Mouse (Mus musculus): ENCODE measurements around the gene Rnf166. TPM values are rescaled to one million over a fixed set of nuclear protein-coding genes. Genes with fewer than 3 reads are reported as not detected.

Rnf166 gene
- polyA plus RNA-seq, 1 experiment from 2014 or later, result 30.4 TPM

DNA sequence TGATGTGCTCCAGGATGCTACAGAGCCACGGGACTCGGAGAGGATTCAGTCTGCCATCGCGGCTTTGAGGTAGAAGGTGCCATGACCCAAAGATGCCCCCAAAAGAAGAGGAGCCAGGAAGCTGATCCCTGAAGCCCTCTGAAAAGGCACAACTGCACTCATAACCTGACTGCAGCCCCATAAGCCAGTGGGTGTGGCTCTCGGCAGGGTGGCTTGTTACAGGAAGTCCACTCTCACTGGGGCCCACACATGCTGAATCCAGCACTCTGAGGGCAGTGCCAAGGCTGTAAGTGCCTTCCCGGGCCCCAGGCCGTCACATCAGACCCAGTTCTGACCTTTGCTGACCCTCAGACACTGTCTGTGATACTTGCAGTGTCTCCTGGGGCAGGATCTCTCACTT is 36.5 kb upstream of the Rnf166 start:
- 0 out of 2 replicates have a peak, but pooled peaks have one; percentile 19 for ATAC-seq
- Histone ChIP-seq H3K4me2 (ENCODE audit: low read depth, low read length) (no peak overlapping the region), H3K27me3 (replicated peaks; ENCODE audit: control insufficient read depth, insufficient read depth, low read length) (no peaks in the 10 kb centered on the region), H3K9me3 (ENCODE audit: control insufficient read depth, low read length) (no peaks in the 10 kb centered on the region), H3K9ac (ENCODE audit: low read depth, low read length) (peak overlapping the region; percentile 47; the same call in 1 of the 2 replicates), H3K36me3 (ENCODE audit: control insufficient read depth, insufficient read depth, low read length) (no peaks in the 10 kb centered on the region), H3K27ac (ENCODE audit: low read length) (peak overlapping the region; percentile 34), H3K4me1 (ENCODE audit: control insufficient read depth, insufficient read depth, low read length) (peaks cover 29% of the 10 kb centered on the region), H3K4me3 (ENCODE audit: low read length) (no peak overlapping the region)
- WGBS, result 62% methylated on average over 7 of the region's 7 CpGs

DNA sequence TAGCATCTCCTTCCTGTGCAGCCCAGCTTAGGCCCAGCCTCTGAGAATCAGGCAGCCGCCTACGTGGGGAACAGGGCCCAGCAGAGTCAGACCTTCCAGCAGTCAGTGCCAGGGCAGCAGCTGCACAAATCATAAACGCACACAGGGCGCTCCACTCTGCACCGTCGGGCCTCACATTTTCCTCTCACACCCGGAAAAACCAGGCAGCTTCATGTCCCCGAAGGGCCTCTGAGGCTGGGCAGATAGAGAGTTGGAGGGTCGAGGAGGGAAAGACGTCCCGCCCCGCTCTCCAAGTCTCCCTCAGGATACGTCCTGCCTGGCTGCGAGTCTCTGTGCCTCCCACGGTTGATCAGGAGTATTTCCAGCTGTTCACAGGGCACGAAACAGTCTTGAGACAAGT is 35.7 kb upstream of the Rnf166 start:
- no peaks in the 10 kb centered on the region for H3K27me3 ChIP-seq (replicated peaks; ENCODE audit: control insufficient read depth, insufficient read depth, low read length)
- no peaks in the 10 kb centered on the region for H3K9me3 ChIP-seq (ENCODE audit: control insufficient read depth, low read length)
- H3K4me2 ChIP-seq (ENCODE audit: low read depth, low read length), result no peak overlapping the region
- ATAC-seq, result peak; percentile 54
- H3K36me3 ChIP-seq (ENCODE audit: control insufficient read depth, insufficient read depth, low read length), result no peaks in the 10 kb centered on the region
- H3K27ac ChIP-seq (ENCODE audit: low read length), result peak overlapping the region; percentile 34
- no peak overlapping the region for H3K4me3 ChIP-seq (ENCODE audit: low read length)
- peaks cover 24% of the 10 kb centered on the region for H3K4me1 ChIP-seq (ENCODE audit: control insufficient read depth, insufficient read depth, low read length)
- no peak overlapping the region for H3K9ac ChIP-seq (ENCODE audit: low read depth, low read length)
- WGBS, result 45% methylated on average over 16 of the region's 16 CpGs

DNA sequence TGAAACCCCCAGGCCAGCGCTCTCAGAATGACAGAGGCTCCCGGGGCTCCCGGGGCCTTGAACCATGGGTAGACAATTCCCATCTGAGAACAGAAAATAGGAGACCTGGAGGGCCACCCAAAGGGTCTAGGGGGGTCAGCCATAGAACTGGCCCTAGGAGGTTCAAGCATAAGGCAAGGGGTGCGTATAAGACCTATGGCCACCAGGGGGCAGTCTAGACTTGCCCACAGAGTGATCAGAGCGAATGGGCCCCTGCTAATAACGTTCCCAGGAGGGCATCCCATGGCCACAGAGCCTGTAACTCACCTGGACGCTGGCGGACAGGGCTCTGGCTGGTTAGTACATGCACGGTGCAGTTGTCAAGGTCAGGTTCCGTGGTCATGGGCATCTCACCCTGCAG is 25.0 kb upstream of the Rnf166 start:
- ATAC-seq, result peak; percentile 55
- no peak overlapping the region for H3K4me3 ChIP-seq (ENCODE audit: low read length)
- 32% methylated on average over 10 of the region's 10 CpGs for WGBS
- H3K9ac ChIP-seq (ENCODE audit: low read depth, low read length), result no peak overlapping the region
- no peaks in the 10 kb centered on the region for H3K27me3 ChIP-seq (replicated peaks; ENCODE audit: control insufficient read depth, insufficient read depth, low read length)
- no peak overlapping the region for H3K4me2 ChIP-seq (ENCODE audit: low read depth, low read length)
- H3K36me3 ChIP-seq (ENCODE audit: control insufficient read depth, insufficient read depth, low read length), result peaks cover 19% of the 10 kb centered on the region; the same call in 1 of the 2 replicates
- no peaks in the 10 kb centered on the region for H3K9me3 ChIP-seq (ENCODE audit: control insufficient read depth, low read length)
- no peak overlapping the region for H3K27ac ChIP-seq (ENCODE audit: low read length)
- H3K4me1 ChIP-seq (ENCODE audit: control insufficient read depth, insufficient read depth, low read length), result no peaks in the 10 kb centered on the region

DNA sequence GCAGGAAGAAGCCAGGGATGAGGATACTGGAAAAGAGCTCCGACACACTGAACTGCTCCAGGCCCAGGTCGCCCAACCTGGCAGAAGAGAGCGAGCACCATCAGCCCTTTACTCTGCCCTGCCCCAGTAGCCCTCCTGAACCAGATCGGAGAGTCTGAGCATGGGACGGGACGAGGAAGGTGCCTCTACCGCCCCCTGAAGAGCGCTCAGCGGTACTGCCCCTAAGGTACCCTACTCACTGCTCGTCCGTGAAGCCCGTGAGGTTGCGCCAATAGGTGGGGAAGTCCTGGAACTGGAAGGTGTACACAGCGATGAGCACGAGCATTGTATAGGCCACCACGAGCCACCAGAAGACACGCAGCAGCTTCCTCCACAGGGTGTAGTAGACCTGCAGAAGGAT is 22.0 kb upstream of the Rnf166 start:
- 64% methylated on average over 17 of the region's 17 CpGs for WGBS
- H3K27me3 ChIP-seq (replicated peaks; ENCODE audit: control insufficient read depth, insufficient read depth, low read length), result no peaks in the 10 kb centered on the region
- no peaks in the 10 kb centered on the region for H3K4me1 ChIP-seq (ENCODE audit: control insufficient read depth, insufficient read depth, low read length)
- ATAC-seq, result no peak
- H3K9me3 ChIP-seq (ENCODE audit: control insufficient read depth, low read length), result no peaks in the 10 kb centered on the region
- no peak overlapping the region for H3K9ac ChIP-seq (ENCODE audit: low read depth, low read length)
- H3K4me2 ChIP-seq (ENCODE audit: low read depth, low read length), result no peak overlapping the region
- H3K36me3 ChIP-seq (ENCODE audit: control insufficient read depth, insufficient read depth, low read length), result peaks cover 37% of the 10 kb centered on the region
- H3K27ac ChIP-seq (ENCODE audit: low read length), result no peak overlapping the region
- no peak overlapping the region for H3K4me3 ChIP-seq (ENCODE audit: low read length)

DNA sequence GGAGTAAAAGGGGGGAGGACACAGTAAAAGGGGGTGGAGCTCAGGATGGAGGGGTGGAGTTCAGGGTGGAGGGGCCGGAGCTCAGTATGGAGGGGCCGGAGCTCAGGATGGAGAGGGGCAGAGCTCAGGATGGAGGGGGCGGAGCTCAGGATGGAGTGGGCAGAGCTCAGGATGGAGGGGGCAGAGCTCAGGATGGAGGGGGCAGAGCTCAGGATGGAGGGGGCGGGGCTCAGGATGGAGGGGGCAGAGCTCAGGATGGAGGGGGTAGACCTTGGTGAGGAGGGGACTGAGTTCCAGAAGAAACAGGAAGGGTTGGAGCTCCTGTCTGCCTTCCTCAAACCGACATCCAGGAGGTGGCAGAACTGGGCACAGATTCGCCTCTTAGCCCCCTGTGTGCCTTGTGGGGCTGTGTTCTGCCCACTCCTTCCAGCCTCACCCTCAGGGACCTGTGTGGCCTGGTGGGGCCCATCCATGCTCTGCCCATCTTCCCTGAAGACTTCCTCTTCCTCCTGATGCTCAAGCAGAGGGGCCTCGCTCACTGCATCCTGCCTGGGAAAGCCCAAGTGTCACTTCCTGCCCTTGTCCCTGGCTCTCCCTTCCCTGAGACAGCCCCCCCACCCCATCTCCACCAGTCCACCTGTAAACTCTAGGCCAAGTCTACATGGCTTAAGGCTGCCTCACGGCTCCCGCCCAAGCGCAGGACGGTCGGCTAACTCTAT is 21.3 kb upstream of the Rnf166 start:
- peaks cover 37% of the 10 kb centered on the region for H3K36me3 ChIP-seq (ENCODE audit: control insufficient read depth, insufficient read depth, low read length)
- H3K9me3 ChIP-seq (ENCODE audit: control insufficient read depth, low read length), result no peaks in the 10 kb centered on the region
- no peak overlapping the region for H3K4me2 ChIP-seq (ENCODE audit: low read depth, low read length)
- H3K27ac ChIP-seq (ENCODE audit: low read length), result no peak overlapping the region
- H3K27me3 ChIP-seq (replicated peaks; ENCODE audit: control insufficient read depth, insufficient read depth, low read length), result no peaks in the 10 kb centered on the region
- no peaks in the 10 kb centered on the region for H3K4me1 ChIP-seq (ENCODE audit: control insufficient read depth, insufficient read depth, low read length)
- ATAC-seq, result no peak
- no peak overlapping the region for H3K9ac ChIP-seq (ENCODE audit: low read depth, low read length)
- 81% methylated on average over 12 of the region's 12 CpGs for WGBS
- no peak overlapping the region for H3K4me3 ChIP-seq (ENCODE audit: low read length)

DNA sequence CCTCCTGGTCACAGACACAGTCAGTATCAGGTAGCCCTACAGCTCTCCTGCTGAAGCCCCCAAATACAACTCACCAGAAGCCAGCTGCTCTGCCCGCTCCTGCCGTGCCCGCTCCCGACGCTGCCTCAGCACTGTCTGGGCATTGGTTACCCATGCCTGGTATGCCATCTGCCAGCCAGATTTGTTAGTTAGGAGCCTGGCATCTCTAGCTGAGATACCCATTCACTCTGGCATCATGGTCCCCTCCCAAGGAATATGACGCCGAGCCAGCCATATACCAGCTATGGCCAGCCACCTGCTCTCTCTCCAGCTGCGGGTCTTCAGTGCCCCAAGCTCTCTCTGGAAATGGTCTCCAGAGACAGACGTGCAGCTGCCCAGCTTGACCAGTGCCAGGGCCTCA is 12.5 kb upstream of the Rnf166 start:
- Histone ChIP-seq H3K4me1 (ENCODE audit: control insufficient read depth, insufficient read depth, low read length) (no peaks in the 10 kb centered on the region), H3K4me3 (ENCODE audit: low read length) (no peak overlapping the region), H3K9ac (ENCODE audit: low read depth, low read length) (no peak overlapping the region), H3K27me3 (replicated peaks; ENCODE audit: control insufficient read depth, insufficient read depth, low read length) (no peaks in the 10 kb centered on the region), H3K4me2 (ENCODE audit: low read depth, low read length) (no peak overlapping the region), H3K36me3 (ENCODE audit: control insufficient read depth, insufficient read depth, low read length) (peaks cover 33% of the 10 kb centered on the region), H3K9me3 (ENCODE audit: control insufficient read depth, low read length) (no peaks in the 10 kb centered on the region), H3K27ac (ENCODE audit: low read length) (no peak overlapping the region)
- ATAC-seq, result no peak
- WGBS, result 91% methylated on average over 9 of the region's 9 CpGs

DNA sequence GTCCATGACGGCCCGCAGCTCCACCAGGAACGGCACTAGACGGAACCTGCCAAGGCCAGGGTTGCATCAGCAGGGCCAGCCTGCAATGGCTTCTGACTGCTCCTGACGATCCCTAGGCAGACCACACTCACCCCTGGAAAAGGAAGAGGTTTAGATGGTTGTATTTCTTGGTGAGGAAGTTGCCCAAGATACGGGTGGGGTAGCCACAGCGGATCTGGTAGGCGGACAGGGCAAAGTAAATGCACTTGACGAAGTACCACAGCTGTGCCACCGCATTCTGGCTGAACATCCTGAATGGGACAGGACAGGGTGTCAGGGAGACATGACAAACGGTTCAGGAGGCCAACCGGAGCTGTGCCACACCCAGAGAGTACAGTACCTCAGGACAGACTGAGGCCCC is 9.0 kb upstream of the Rnf166 start:
- ATAC-seq, result no peak
- WGBS, result 78% methylated on average over 12 of the region's 12 CpGs

DNA sequence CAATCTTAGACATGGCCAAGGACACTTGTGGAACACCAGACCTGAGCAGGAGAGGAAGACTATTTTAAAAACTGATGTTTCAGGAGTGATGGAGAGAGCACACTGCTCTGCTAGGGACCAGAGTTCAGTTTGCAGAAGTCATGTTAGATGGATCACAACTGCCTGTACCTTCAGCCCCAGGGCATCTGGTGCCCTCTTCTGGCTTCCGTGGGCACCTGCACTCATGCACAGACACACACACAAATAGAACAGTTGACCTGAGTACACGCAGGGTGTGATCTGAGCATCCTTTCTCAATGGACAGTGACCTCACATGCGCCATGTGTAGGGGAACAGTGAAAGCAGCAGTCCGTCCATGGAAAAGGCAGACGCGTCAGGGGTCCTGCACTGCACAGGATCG is 8.0 kb upstream of the Rnf166 start:
- no peak for ATAC-seq
- H3K4me1 ChIP-seq (ENCODE audit: control insufficient read depth, insufficient read depth, low read length), result no peaks in the 10 kb centered on the region

More for the DNA sequence above, 9.0 kb upstream of the Rnf166 start:
- Histone ChIP-seq H3K27ac (ENCODE audit: low read length) (no peak overlapping the region), H3K4me3 (ENCODE audit: low read length) (no peak overlapping the region), H3K4me1 (ENCODE audit: control insufficient read depth, insufficient read depth, low read length) (no peaks in the 10 kb centered on the region), H3K9ac (ENCODE audit: low read depth, low read length) (no peak overlapping the region), H3K4me2 (ENCODE audit: low read depth, low read length) (no peak overlapping the region), H3K9me3 (ENCODE audit: control insufficient read depth, low read length) (no peaks in the 10 kb centered on the region), H3K27me3 (replicated peaks; ENCODE audit: control insufficient read depth, insufficient read depth, low read length) (no peaks in the 10 kb centered on the region), H3K36me3 (ENCODE audit: control insufficient read depth, insufficient read depth, low read length) (peaks cover 41% of the 10 kb centered on the region)

DNA sequence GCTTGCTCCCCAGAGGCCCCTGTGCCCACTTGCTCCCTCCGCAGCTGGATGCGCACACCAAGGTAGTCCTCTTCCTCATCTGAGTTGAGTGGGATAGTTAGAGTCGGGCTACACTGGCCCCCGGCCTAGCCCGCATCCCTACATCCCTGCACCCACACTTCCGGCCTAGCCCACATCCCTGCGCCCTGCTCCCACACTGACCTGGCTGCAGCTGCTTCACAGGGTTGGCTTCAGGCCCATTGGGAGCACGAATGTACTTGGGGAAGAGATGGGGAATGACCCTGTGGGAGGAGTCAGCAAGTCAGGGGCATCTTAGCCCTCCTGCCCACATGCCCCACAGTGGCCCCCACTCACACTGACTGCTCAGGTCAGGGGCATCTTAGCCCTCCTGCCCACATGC is 6.6 kb upstream of the Rnf166 start:
- 92% methylated on average over 8 of the region's 8 CpGs for WGBS
- no peak overlapping the region for H3K4me3 ChIP-seq (ENCODE audit: low read length)
- H3K27ac ChIP-seq (ENCODE audit: low read length), result no peak overlapping the region
- H3K36me3 ChIP-seq (ENCODE audit: control insufficient read depth, insufficient read depth, low read length), result peaks cover 43% of the 10 kb centered on the region
- no peaks in the 10 kb centered on the region for H3K4me1 ChIP-seq (ENCODE audit: control insufficient read depth, insufficient read depth, low read length)
- H3K9me3 ChIP-seq (ENCODE audit: control insufficient read depth, low read length), result no peaks in the 10 kb centered on the region
- H3K9ac ChIP-seq (ENCODE audit: low read depth, low read length), result no peak overlapping the region
- no peak for ATAC-seq
- no peak overlapping the region for H3K4me2 ChIP-seq (ENCODE audit: low read depth, low read length)
- H3K27me3 ChIP-seq (replicated peaks; ENCODE audit: control insufficient read depth, insufficient read depth, low read length), result no peaks in the 10 kb centered on the region

More for the DNA sequence above, 8.0 kb upstream of the Rnf166 start:
- Histone ChIP-seq H3K36me3 (ENCODE audit: control insufficient read depth, insufficient read depth, low read length) (peaks cover 48% of the 10 kb centered on the region), H3K9ac (ENCODE audit: low read depth, low read length) (no peak overlapping the region), H3K27me3 (replicated peaks; ENCODE audit: control insufficient read depth, insufficient read depth, low read length) (no peaks in the 10 kb centered on the region), H3K4me3 (ENCODE audit: low read length) (no peak overlapping the region), H3K4me2 (ENCODE audit: low read depth, low read length) (no peak overlapping the region), H3K9me3 (ENCODE audit: control insufficient read depth, low read length) (no peaks in the 10 kb centered on the region), H3K27ac (ENCODE audit: low read length) (no peak overlapping the region)
- WGBS, result 95% methylated on average over 7 of the region's 7 CpGs
